Mouse (Mus musculus): ENCODE measurements at regions not wholly inside any gene's neighbourhood (a gene's known extent, or its start where the extent isn't known, plus 50 kb on each side); places are given as distances from the start of the nearest gene placed in this dataset.

DNA sequence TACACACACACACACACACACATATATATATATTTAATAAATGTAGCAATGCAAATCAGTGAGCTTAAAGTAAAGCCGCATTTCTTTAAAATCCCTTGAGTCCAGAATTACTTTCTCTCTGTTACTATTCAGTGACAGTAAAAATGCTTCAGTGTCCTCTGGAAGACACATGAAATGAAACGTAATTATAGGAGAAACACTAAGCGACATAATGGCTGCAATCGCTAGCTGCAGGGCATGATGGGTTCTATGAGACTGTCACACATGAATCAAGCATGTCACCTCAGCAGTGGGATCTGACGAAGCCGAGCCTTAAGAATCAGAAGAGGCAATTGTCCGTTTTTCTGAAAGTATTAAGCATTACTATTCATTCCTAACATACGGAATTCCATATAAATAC is 385.7 kb downstream of the Basp1 start:
- TF ChIP-seq CTCF (IDR thresholded peaks at IDR 0.05; ENCODE audit: low read depth, low read length) = no peak
- no peak for TF ChIP-seq POLR2A (IDR thresholded peaks at IDR 0.05; ENCODE audit: borderline replicate concordance, low read depth, low read length)

All from bone marrow macrophage, adult 2 months (primary cell).